Mouse (Mus musculus): ENCODE results near the gene Ercc8.

Gene Ercc8

DNA sequence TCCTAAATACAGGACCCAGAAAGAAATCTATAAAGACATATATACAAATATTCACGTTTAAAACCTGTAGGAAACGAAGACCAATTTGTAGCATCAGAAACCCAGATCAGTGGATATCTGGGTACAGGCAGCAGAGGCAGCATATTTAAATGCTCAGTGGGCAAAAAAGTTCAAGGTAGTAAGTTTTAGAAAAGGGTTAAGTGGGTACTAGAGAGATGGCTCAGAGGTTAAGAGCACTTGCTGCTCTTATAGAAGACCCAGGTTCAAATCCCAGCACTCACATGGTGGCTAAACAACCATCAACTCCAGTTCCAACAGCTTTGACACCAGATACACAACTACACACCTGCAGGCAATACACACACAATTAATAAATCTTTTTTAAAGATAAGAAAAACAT lies 1.4 kb upstream of the Ercc8 start:
- no peak for DNase-seq (ENCODE audit: low spot score in 2 of 2)

DNA sequence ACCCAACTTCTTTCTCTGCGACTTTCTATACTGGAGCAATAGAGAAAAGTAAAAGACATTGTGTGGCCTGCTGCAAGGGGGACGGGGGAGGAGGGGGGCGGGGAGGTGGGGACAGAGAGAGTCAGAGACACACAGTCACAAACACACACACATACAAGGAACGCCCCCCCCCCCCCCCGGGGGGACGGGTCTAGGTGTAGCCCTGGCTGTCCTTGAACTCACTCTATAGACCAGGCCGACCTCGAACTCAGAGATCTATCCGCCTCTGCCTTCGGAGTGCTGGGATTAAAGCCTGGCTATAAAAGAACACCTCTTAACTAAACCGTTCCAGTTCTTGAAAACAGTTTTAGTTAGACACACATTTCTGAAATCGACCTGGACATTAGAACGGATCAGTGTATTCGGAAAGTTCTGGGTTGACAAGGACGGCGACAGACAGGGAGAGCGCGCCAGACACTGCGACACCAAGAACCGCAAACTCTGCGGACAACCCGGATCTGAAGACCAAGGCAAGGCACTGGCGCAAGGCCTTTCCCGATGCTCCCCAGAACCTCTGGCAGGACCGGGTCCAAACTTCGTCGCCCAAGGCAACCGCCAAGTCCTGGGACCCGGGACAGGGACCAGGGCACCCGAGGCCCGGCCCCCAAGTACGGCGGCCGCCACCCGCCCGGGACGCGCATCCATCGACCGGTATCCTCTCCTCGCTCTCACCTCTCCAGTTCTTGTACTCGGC lies 633 bp upstream of the Ercc8 start:
- DNase-seq (ENCODE audit: low spot score in 2 of 2), result no peak

DNA sequence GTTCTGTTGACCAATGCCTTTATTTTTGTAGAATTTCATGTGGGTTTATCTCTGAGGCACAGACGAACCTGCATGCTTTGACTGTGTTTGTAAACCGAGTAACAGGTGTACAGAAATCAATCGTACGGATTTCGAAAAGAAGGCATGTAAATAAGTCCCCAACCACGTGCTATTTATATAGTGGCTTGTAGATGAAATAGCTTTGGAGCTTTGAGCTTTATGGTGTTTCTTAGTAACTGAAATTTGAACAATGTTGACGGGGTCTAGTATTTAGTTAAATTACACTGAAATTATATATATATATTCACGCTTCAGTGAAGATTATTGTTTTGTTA lies 677 bp downstream of the Ercc8 start:
- no peak for DNase-seq (ENCODE audit: low spot score in 2 of 2)

DNA sequence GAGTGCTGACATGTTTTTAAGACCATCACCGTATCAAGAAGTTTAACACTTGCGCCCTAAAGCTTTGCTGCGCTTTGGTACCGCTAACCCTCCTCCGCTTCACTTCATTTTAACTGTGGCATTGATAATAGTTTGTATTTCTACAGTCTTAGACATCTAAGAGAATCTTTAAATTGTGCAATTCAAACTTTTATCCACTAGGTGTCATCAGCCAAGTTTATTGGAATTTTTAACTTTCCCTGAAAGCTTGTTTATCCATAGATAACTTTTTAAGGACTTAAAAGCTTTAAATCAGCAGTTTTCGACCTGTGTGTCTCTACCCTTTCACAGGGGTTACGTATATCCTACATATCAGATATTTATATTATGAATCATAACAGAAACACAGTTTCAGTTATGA lies 1.4 kb downstream of the Ercc8 start:
- no peak for DNase-seq (ENCODE audit: low spot score in 2 of 2)

DNA sequence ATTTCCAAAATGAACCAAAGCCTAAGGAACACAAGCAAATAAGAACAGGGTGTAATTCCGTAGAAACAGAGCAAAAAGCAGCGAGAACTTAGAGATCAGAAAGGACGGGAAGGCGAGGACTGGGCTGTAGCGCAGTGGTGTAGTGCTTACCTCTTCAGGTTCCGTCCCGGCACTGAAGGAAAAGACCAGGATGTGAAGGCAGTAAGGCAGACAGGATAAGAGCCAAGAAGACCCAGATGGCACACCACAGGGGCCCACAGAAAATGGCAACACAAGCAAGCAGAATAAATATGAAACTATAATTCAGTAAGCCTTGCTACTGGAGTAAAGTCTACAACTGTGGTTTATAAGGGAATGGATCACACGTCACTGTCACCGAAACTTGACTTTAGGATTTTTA lies 5.4 kb downstream of the Ercc8 start:
- DNase-seq (ENCODE audit: low spot score in 2 of 2), result no peak

DNA sequence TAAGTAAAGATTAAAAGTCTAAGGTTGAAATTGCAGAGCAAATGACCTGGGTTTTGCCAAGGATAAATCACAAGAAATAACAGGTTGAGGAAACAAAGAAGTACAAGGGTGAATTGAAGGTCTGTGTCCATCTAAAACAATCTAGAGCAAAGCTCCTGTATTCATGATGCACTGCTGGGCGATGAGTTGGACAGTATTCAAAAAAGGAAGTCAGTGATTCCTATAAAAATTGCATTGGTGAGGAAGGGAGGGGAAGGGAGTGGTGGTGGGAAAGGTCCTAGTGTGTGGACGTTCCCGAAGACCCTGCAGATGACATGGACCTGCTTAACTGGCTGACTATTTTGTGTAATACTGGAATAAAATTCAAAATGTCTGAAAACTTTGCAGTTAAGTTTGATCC lies 6.1 kb downstream of the Ercc8 start:
- DNase-seq (ENCODE audit: low spot score in 2 of 2), result no peak

DNA sequence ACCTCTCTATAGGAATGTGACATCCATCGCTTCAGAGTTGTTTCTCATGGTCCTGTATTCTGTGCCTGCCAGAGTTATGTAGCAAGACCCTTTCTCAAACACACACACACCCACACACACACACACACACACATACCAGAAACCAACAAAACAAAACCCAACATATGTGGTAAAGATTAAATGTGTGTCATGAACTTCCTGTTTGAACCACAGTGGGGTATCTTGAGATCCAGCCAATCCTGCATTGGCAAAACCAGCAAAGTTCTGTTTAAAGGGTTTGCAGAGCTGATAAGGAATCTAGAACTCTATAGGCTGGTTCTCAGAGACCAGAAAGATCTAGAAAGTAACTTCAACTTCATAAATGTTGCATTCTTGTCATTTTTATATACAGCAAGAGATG lies 11.5 kb downstream of the Ercc8 start:
- no peak for DNase-seq (ENCODE audit: low spot score in 2 of 2)

DNA sequence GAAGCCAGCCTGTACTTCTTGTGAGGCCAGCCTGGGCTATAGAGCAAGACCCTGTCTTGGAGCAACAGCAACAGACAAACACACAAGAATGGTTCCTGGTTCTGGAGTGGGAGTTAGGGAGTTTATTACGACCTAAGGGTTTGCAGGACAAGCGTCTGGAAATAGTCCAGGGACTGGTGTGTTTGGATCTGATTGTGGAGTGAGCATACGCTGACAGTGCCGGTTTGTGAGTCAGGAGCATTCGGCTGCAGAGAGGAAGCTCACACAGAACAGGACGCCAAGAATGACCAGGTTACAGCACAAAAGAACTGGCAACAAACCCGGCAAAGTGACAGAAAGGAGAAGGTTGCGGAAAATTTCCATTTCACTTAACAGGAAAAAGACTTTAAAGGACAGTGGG lies 12.0 kb downstream of the Ercc8 start:
- DNase-seq (ENCODE audit: low spot score in 2 of 2), result no peak

DNA sequence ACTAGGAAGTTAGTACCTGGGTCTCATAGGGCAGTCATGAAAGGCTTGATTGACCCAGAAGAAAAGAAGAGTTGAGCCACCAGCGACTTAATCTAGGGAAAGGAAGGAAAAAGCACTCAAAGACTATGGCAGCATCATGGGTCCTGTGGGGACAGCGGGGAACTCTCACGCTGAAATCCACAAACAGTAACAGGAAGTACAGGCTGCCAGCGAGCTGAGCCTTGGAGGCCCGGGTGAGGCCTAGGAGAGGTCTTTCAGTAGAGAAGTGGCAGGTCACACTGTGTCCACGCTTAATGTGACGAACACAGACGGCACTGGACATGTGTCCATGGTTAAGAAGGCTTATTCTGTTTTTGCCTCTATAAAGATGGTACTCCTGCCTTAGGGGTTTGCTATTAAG lies 21.1 kb downstream of the Ercc8 start:
- DNase-seq (ENCODE audit: low spot score in 2 of 2), result no peak

DNA sequence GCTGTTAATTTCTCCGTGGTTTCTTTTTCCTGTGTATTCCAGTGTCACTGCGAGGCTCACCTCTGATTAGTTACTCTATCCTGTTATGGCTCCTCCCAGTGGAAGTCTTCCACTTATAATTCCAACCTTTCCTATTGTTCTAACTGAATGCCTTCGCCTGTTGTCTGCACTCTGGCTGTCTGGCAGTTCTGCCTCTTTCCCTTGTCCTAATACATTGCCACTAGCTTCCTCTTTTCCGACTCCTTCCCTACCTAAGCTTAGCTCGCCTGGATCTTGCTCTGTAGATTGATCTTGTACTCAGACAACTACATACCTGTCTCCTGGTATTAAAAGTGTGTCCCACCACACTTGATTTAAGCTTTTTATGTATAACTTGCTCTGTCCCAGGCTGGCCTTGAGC lies 22.3 kb downstream of the Ercc8 start:
- no peak for DNase-seq (ENCODE audit: low spot score in 2 of 2)

DNA sequence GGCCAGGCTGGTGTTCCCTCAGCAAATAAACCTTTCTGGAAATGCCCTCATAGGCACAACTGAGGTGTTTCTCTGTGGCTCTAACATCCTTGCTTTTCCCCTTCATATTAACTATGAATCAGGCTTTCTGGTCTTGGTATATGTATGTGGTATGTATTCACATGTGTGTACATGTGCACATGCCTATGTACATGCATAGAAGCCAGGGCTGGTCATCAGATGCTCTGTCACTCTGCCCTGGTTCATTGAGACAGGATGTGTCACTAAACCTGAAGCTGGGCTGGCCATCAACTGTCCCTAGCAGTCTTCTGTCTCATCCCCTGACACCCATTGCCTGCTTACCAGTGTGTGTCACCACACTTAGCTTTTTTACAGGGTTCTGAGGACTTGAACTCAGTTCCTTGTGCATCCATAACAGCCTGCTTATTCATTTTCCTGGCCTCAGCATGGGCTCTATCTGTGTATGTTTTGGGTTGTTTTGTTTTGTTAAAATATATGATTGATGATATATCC lies 26.3 kb downstream of the Ercc8 start:
- DNase-seq (ENCODE audit: low spot score in 2 of 2), result no peak

DNA sequence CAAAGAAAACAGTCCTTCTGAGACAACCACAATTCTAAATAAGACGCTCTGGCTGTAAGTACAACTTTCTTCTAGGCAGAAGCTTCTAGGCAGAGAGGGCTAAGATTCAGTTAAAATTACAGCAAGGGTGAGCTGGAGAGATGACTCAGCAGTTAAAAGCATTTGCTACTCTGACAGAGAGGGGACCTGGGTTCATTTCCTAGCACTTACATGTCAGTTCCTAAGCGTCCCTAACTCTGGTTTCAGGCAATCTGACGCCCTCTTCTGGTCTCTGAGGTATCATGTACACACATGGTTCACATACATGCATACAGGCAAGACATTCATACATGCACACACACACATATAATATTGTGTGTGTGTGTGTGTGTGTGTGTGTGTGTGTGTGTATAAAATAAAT lies 27.0 kb downstream of the Ercc8 start:
- DNase-seq (ENCODE audit: low spot score in 2 of 2), result no peak

DNA sequence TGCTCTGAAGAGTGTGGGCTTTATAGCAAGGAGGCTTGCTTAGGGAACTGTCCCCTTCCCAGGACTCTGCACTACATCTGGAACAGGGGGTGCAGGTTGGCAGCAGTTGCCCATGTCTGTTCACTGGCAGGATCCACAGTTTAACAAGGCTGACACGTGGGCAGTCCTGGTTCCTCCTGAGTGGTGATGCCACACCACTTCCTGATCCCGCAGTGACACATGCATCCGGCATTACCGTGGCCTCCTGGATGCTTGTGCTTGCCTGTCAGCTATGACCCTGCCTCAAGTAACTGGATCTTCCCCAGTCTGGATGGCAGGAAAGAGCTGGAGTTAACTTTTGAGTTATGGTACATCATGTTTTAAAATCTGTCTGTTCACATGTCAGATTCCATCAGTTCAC lies 29.5 kb downstream of the Ercc8 start:
- DNase-seq (ENCODE audit: low spot score in 2 of 2), result no peak

DNA sequence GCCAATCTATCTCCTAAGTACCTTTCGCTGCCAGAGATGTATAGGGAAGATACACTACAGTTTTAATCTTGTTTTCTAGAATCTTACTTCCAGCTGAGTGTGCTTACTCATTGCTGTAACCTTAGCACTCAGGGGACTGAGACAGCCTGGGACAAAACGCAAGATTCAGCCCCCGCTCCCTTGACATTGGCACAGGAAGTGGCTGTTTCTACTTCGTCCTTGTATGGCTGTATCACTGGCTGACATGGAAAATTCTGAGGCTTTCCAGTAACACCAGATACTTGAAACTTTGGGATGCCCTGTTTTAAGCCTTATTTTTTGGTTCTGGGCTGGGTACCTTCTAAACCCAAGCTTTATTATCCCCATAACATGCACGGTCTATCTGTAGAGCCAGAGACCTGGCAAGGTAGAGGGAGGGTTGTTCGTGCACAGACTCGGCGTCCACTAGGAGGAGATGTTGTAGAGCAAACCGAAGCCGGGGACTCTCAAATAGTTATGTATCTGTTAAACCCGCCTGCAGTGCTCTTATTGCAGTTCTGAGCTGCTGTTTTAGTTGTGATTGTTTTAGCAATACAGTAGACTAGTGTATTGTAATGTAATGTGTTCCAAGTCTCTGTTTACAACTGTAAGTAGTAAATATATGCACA lies 32.7 kb downstream of the Ercc8 start:
- peak in 1 of 2 experiments; percentile 51 for DNase-seq (ENCODE audit: low spot score in 2 of 2)

DNA sequence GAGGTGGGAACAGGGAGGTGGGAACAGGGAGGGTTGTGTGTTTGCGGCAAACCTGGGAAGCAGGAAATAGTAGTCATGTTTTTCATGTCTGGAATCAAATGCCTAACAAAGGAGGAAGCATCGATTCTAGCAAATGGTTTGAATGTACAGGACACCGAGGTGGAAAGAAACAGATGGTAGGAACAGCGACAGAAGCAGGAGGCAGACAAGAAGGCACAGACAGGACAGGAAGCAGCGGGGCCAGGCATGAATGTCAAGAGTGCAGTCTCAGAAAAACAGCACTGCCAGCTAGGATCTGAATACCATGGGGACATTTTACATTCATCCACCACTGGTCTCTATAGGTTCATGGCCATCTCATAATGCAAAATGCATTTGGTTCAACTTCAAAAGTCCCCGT lies 36.9 kb downstream of the Ercc8 start:
- DNase-seq (ENCODE audit: low spot score in 2 of 2), result no peak

DNA sequence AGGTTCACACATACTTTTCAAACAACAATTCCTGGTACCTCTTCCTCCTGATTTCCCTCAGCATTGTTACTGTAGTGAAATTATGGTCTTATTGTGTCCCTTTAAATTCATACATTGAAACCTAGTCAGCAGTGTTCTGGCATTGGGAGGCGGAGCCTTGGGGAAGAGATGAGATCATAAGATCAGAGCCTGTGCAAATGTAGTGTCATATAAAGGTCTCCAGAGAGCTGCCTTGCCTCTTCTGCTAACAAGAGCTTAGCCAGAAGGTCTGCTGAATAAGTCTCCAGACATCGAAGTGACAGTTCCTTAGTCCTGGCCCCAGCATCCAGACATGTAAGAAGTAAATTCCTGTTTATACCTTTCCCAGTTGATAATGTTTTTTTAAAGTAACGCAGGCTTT lies 46.3 kb downstream of the Ercc8 start:
- DNase-seq (ENCODE audit: low spot score in 2 of 2), result no peak

DNA sequence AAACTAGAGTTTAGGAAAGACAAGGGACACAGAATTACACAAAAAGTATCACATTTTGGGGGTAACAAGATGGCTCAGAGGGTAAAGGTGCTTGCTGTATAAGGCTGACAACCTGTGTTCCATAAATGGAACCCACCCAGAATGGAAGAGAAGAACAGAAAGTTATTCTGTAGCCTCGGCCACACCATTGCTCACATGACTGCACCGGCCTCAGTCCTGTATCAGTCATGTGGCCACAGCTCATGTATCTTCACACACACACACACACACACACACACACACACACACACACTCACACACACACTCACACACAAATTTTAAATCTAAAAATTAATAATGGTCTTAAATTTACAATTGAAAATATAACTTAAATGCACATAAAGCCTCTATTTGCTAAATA lies 48.9 kb downstream of the Ercc8 start:
- DNase-seq (ENCODE audit: low spot score in 2 of 2), result no peak

DNA sequence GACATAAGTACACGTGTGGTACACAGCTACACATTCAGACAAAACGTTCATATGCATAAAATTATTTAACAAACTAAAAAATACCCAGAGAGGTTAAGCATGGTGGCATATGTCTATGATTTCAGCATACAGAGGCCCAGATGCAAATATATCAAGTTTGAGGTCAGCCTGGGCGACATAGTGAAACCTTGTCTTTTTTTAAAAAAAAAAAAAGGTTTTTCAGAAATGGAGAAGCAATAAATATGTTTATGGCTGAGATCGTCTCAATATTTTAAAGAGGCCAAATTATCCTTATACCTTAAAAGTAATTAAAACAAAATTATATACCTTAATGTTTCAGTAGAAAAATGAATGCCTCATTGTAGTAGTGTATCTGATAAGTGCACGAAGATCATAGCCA lies 49.6 kb downstream of the Ercc8 start:
- no peak for DNase-seq (ENCODE audit: low spot score in 2 of 2)

DNA sequence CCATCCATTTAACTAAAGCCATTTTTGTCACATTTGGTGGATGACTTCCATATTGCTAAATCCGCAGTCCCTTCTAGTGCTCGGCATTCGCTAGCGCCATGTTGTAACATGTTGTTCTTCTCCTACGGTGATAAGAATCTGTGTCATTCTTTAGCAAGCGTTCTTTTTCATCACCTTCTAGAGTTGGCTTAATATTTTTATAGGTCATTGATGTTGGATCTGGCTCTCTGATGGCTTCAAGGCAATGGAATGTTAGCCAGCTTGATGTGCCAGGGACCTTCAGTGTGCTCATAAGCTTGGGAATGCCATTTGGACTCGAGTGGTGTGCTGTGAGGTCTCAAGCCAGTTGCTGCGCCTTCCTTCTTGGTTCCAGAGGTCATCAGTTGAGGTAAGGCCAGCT lies 52.4 kb downstream of the Ercc8 start:
- DNase-seq (ENCODE audit: low spot score in 2 of 2), result no peak

DNA sequence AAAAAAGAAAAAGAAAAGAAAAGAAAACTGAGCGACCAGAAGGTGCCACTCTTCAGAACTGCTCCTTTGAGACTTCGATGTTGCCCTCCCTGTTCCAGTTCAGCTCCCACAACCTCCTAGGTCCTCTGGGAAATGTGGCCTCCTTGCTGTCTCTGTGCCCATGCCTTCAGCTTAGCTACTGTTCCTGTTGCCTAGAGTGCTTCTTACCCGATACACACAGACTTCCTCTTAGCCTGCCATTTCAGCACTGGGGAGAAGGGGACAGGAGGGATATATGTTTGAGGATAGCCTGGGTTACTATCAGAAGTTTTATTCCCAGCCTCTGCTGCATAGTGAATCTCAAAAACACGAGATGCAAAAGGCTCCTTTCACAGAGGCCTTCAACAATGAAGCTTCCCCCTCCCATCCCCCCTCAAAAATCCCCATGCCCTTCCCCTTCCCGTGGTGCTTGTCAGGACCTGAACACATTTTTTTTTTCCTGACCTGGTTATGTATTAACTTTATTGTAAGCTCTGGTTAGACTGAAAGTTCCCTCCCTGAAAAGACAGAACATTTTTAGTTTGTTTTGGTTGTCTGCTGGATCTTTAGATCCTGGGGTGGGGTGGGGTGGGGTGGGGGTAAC lies 54.0 kb downstream of the Ercc8 start:
- DNase-seq (ENCODE audit: low spot score in 2 of 2), result no peak

DNA sequence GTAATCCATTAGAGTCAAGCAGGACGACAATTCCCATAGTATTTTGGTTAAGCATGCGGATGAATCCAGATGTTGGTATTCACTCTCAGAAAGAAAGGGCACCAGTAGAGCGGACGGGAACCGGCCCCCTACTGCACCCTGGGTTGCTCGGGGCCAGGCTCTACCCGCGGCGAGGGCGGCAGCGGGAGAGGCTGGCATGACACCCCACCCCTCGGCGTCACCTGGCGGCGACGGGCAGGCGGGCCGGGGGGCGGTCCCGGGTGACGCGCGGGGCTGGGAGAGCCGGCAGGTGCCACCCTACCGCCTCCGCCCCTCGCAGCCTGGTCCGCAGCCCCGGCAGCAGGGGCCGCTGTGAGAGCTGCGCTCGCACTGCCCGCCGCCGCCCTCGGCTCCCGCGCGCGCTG lies 55.6 kb downstream of the Ercc8 start, which contains the start of gene Elovl7:
Elovl7 (plus strand) TSS at position 324 of the 404 bp plus-strand sequence.
- DNase-seq (ENCODE audit: low spot score in 2 of 2), result peak; percentile 83 to 87

DNA sequence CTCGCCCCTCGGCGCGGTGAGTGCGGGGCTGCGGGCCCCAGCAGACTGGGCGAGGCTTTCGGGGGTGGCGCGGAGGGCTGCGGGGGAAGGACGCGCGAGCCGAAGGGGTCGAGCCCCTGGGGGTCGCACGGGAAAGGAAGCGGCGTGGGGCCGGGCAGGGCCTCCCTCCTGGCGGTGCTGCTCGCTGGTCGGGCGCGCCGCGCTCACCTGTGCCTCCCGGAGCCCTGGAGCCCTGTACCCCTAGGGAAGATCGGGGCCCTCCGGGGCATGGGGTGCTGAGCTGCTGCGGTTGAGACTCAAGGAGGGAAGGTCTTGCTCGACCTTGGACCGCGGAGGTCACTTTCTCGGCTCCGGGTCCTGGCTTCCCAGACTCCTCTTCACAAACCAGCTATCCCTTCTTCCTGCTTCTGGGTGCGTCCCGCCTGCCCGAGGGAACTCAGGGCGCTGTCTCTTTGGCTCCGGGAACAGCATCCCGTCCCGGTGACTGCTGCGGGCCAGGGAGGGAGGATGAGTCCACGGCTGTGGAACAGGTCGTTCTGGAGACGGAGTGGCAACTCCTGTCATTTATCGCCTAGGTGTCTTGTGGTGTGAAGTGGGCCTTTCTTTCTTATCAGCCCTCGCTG lies 56.1 kb downstream of the Ercc8 start:
- peak in 1 of 2 experiments; percentile 28 for DNase-seq (ENCODE audit: low spot score in 2 of 2)

Data from thymus, postnatal 10 days (tissue).